Mouse (Mus musculus): Measurements from ENCODE around the gene Toporsl. TPM values are rescaled to one million over a fixed set of nuclear protein-coding genes. Genes with fewer than 3 reads are reported as not detected.

The Toporsl gene
- not detected in 2 replicates for polyA plus RNA-seq (2015; fragmentation: Nextera tagmentation; extraction: Ambion mirVana)

GRCm38 (mm10) chr4:52595927-52596326 lies at the start of gene Toporsl:
Gene Toporsl, plus strand, starts transcription at chr4:52596274.
- ATAC-seq (replicated peaks): no peak
- no peaks in the 10 kb centered on the region for H3K9me3 ChIP-seq
- H3K27me3 ChIP-seq (replicated peaks): no peaks in the 10 kb centered on the region
- 89% methylated on average over 2 of the region's 2 CpGs for WGBS
- H3K4me3 ChIP-seq: no peak within 1 kb of the TSS
- H3K4me1 ChIP-seq: no peaks in the 10 kb centered on the region
- no peak within 1 kb of the TSS for H3K27ac ChIP-seq
- no peak within 1 kb of the TSS for H3K9ac ChIP-seq
- H3K36me3 ChIP-seq (replicated peaks): no peaks in the 10 kb centered on the region
- no peak within 1 kb of the TSS for H3K4me2 ChIP-seq

GRCm38 (mm10) chr4:52557672-52558071 lies 38.4 kb upstream of the Toporsl start:
- Histone ChIP-seq H3K4me3 (no peak overlapping the region), H3K9ac (no peak overlapping the region), H3K27me3 (replicated peaks) (no peaks in the 10 kb centered on the region), H3K36me3 (replicated peaks) (no peaks in the 10 kb centered on the region), H3K27ac (no peak overlapping the region), H3K4me1 (no peaks in the 10 kb centered on the region), H3K9me3 (no peaks in the 10 kb centered on the region), H3K4me2 (no peak overlapping the region)
- 31% methylated on average over 1 of the region's 1 CpGs for WGBS
- no peak for ATAC-seq (replicated peaks)

GRCm38 (mm10) chr4:52558080-52558479 lies 38.0 kb upstream of the Toporsl start:
- Histone ChIP-seq H3K9ac (no peak overlapping the region), H3K4me1 (no peaks in the 10 kb centered on the region), H3K4me3 (no peak overlapping the region), H3K27ac (no peak overlapping the region), H3K4me2 (no peak overlapping the region), H3K36me3 (replicated peaks) (no peaks in the 10 kb centered on the region), H3K27me3 (replicated peaks) (no peaks in the 10 kb centered on the region), H3K9me3 (no peaks in the 10 kb centered on the region)
- WGBS: 9% methylated on average over 1 of the region's 1 CpGs
- ATAC-seq (replicated peaks): no peak

GRCm38 (mm10) chr4:52563859-52564258 lies 32.2 kb upstream of the Toporsl start:
- Histone ChIP-seq H3K27me3 (replicated peaks) (no peaks in the 10 kb centered on the region), H3K4me1 (no peaks in the 10 kb centered on the region), H3K4me2 (no peak overlapping the region), H3K36me3 (replicated peaks) (no peaks in the 10 kb centered on the region), H3K27ac (no peak overlapping the region), H3K9me3 (no peaks in the 10 kb centered on the region), H3K9ac (no peak overlapping the region), H3K4me3 (no peak overlapping the region)
- no peak; the same call in 1 of the 2 replicates for ATAC-seq (replicated peaks)
- 65% methylated on average over 1 of the region's 1 CpGs for WGBS

GRCm38 (mm10) chr4:52586194-52586734 lies 9.8 kb upstream of the Toporsl start:
- 76% methylated on average over 6 of the region's 6 CpGs for WGBS
- H3K27me3 ChIP-seq (replicated peaks): no peaks in the 10 kb centered on the region
- H3K27ac ChIP-seq: no peak overlapping the region
- no peaks in the 10 kb centered on the region for H3K36me3 ChIP-seq (replicated peaks)
- no peak overlapping the region for H3K4me3 ChIP-seq
- H3K9me3 ChIP-seq: no peaks in the 10 kb centered on the region
- no peak overlapping the region for H3K9ac ChIP-seq
- no peak for ATAC-seq (replicated peaks)
- H3K4me1 ChIP-seq: no peaks in the 10 kb centered on the region
- no peak overlapping the region for H3K4me2 ChIP-seq

- H3K9ac ChIP-seq: no peak overlapping the region
- no peaks in the 10 kb centered on the region for H3K9me3 ChIP-seq
- H3K36me3 ChIP-seq (replicated peaks): no peaks in the 10 kb centered on the region
- no peak overlapping the region for H3K4me3 ChIP-seq
- 56% methylated on average over 4 of the region's 4 CpGs for WGBS
- H3K27ac ChIP-seq: no peak overlapping the region
- H3K4me1 ChIP-seq: no peaks in the 10 kb centered on the region
- H3K4me2 ChIP-seq: no peak overlapping the region
- ATAC-seq (replicated peaks): no peak
- H3K27me3 ChIP-seq (replicated peaks): no peaks in the 10 kb centered on the region
Measured at GRCm38 (mm10) chr4:52593821-52594356, 2.2 kb upstream of the Toporsl start.

GRCm38 (mm10) chr4:52594632-52595031 lies 1.4 kb upstream of the Toporsl start:
- Histone ChIP-seq H3K27ac (no peak overlapping the region), H3K9ac (no peak overlapping the region), H3K36me3 (replicated peaks) (no peaks in the 10 kb centered on the region), H3K27me3 (replicated peaks) (no peaks in the 10 kb centered on the region), H3K9me3 (no peaks in the 10 kb centered on the region), H3K4me3 (no peak overlapping the region), H3K4me1 (no peaks in the 10 kb centered on the region), H3K4me2 (no peak overlapping the region)
- 90% methylated on average over 13 of the region's 13 CpGs for WGBS
- no peak for ATAC-seq (replicated peaks)

- H3K4me2 ChIP-seq: no peak overlapping the region
- H3K9ac ChIP-seq: no peak overlapping the region
- ATAC-seq (replicated peaks): no peak
- no peaks in the 10 kb centered on the region for H3K36me3 ChIP-seq (replicated peaks)
- no peaks in the 10 kb centered on the region for H3K9me3 ChIP-seq
- H3K27me3 ChIP-seq (replicated peaks): no peaks in the 10 kb centered on the region
- no peak overlapping the region for H3K27ac ChIP-seq
- 63% methylated on average over 7 of the region's 7 CpGs for WGBS
- no peaks in the 10 kb centered on the region for H3K4me1 ChIP-seq
- H3K4me3 ChIP-seq: no peak overlapping the region
Measured at GRCm38 (mm10) chr4:52598180-52598881, 2.3 kb downstream of the Toporsl start.

- no peak for ATAC-seq (replicated peaks)
- H3K9ac ChIP-seq: no peak overlapping the region
- H3K27me3 ChIP-seq (replicated peaks): no peaks in the 10 kb centered on the region
- no peaks in the 10 kb centered on the region for H3K36me3 ChIP-seq (replicated peaks)
- H3K27ac ChIP-seq: no peak overlapping the region
- no peak overlapping the region for H3K4me3 ChIP-seq
- H3K4me1 ChIP-seq: no peaks in the 10 kb centered on the region
- H3K4me2 ChIP-seq: no peak overlapping the region
- H3K9me3 ChIP-seq: no peaks in the 10 kb centered on the region
- WGBS: 66% methylated on average over 3 of the region's 3 CpGs
Measured at GRCm38 (mm10) chr4:52606923-52607322, 10.8 kb downstream of the Toporsl start.

- ATAC-seq (replicated peaks): peak; percentile 56
- WGBS: 65% methylated on average over 6 of the region's 6 CpGs
- H3K27ac ChIP-seq: no peak overlapping the region
- no peak overlapping the region for H3K9ac ChIP-seq
- no peak overlapping the region for H3K4me3 ChIP-seq
- H3K4me2 ChIP-seq: no peak overlapping the region
- no peaks in the 10 kb centered on the region for H3K36me3 ChIP-seq (replicated peaks)
- no peaks in the 10 kb centered on the region for H3K9me3 ChIP-seq
- no peaks in the 10 kb centered on the region for H3K4me1 ChIP-seq
- H3K27me3 ChIP-seq (replicated peaks): no peaks in the 10 kb centered on the region
Measured at GRCm38 (mm10) chr4:52634986-52635385, 38.9 kb downstream of the Toporsl start.

GRCm38 (mm10) chr4:52647791-52648190 lies 51.7 kb downstream of the Toporsl start:
- WGBS: 65% methylated on average over 4 of the region's 4 CpGs
- ATAC-seq (replicated peaks): 0 out of 2 replicates have a peak, but pooled peaks have one; percentile 16

GRCm38 (mm10) chr4:52659701-52660100 lies 63.6 kb downstream of the Toporsl start:
- Histone ChIP-seq H3K27me3 (replicated peaks) (no peaks in the 10 kb centered on the region), H3K9ac (no peak overlapping the region), H3K36me3 (replicated peaks) (no peaks in the 10 kb centered on the region), H3K9me3 (no peaks in the 10 kb centered on the region), H3K4me3 (no peak overlapping the region), H3K4me2 (no peak overlapping the region), H3K27ac (no peak overlapping the region), H3K4me1 (no peaks in the 10 kb centered on the region)
- no peak for ATAC-seq (replicated peaks)

More at GRCm38 (mm10) chr4:52647791-52648190, 51.7 kb downstream of the Toporsl start:
- H3K9ac ChIP-seq: no peak overlapping the region
- H3K4me2 ChIP-seq: no peak overlapping the region
- no peaks in the 10 kb centered on the region for H3K27me3 ChIP-seq (replicated peaks)
- no peaks in the 10 kb centered on the region for H3K36me3 ChIP-seq (replicated peaks)
- H3K27ac ChIP-seq: no peak overlapping the region
- H3K4me1 ChIP-seq: peaks cover 8% of the 10 kb centered on the region
- no peaks in the 10 kb centered on the region for H3K9me3 ChIP-seq
- no peak overlapping the region for H3K4me3 ChIP-seq

GRCm38 (mm10) chr4:52660701-52661117 lies 64.6 kb downstream of the Toporsl start:
- H3K4me1 ChIP-seq: no peaks in the 10 kb centered on the region
- no peaks in the 10 kb centered on the region for H3K9me3 ChIP-seq
- H3K27ac ChIP-seq: no peak overlapping the region
- H3K36me3 ChIP-seq (replicated peaks): no peaks in the 10 kb centered on the region
- H3K9ac ChIP-seq: no peak overlapping the region
- no peaks in the 10 kb centered on the region for H3K27me3 ChIP-seq (replicated peaks)
- H3K4me3 ChIP-seq: no peak overlapping the region
- peak; percentile 91 for ATAC-seq (replicated peaks)
- peak overlapping the region; percentile 10; the same call in 1 of the 2 replicates for H3K4me2 ChIP-seq
- 11% methylated on average over 3 of the region's 3 CpGs for WGBS

Measured in midbrain, embryonic 15.5 days (tissue).